Mouse (Mus musculus) myocyte (in vitro differentiated cells): ENCODE data around the gene Elf5. TPM values are rescaled to one million over a fixed set of nuclear protein-coding genes. Genes with fewer than 3 reads are reported as not detected.

Experiments
- H3K27me3 ChIP-seq: one replicate; pipeline ENCODE4 v1.6.1; 2011; ENCODE audit not compliant: control insufficient read depth, insufficient read depth, insufficient read length
- H3K36me3 ChIP-seq: one replicate; pipeline ENCODE4 v1.6.1; 2011; ENCODE audit not compliant: control insufficient read depth, insufficient read depth
- H3K4me2 ChIP-seq: one replicate; pipeline ENCODE4 v1.6.1; 2011; ENCODE audit warnings: low read depth, control low read depth
- H3K4me3 ChIP-seq: one replicate; pipeline ENCODE4 v1.5.1; 2011; ENCODE audit warnings: mild to moderate bottlenecking, control low read depth, moderate library complexity
- H3K79me2 ChIP-seq: one replicate; pipeline ENCODE4 v1.6.1; 2011; ENCODE audit not compliant: control insufficient read depth, insufficient read depth
- H3ac ChIP-seq: one replicate; pipeline ENCODE4 v1.6.1; 2011; ENCODE audit not compliant: control insufficient read depth, insufficient read length
- CEBPB ChIP-seq: IDR thresholded peaks from 2 replicates; pipeline ENCODE4 v1.6.1; 2011; ENCODE audit warnings: mild to moderate bottlenecking, moderate library complexity; ENCODE audit not compliant: poor library complexity, insufficient read depth, severe bottlenecking
- E2F4 ChIP-seq: IDR thresholded peaks from one replicate; pipeline ENCODE4 v1.6.1; 2011; ENCODE audit warnings: mild to moderate bottlenecking, control low read depth, moderate library complexity; ENCODE audit not compliant: insufficient read depth
- MAX ChIP-seq: IDR thresholded peaks from one replicate; pipeline ENCODE4 v1.6.1; 2011; ENCODE audit warnings: low read depth, mild to moderate bottlenecking, control low read depth
- MYOD1 ChIP-seq, 3 experiments: IDR thresholded peaks; one replicate each; pipeline ENCODE4 v1.6.1; 2011; ENCODE audit warnings: control low read depth in 2 of 3, low read depth in 2 of 3, mild to moderate bottlenecking in 2 of 3, moderate library complexity in 1 of 3; ENCODE audit not compliant: insufficient read length in 2 of 3, control insufficient read depth in 1 of 3
- MYOG ChIP-seq, 3 experiments: IDR thresholded peaks; one replicate each; pipeline ENCODE4 v1.6.1; 2011; ENCODE audit warnings: control low read depth in 2 of 3, low read depth in 2 of 3, mild to moderate bottlenecking in 2 of 3; ENCODE audit not compliant: insufficient read length in 2 of 3, control insufficient read depth in 1 of 3, insufficient read depth in 1 of 3
- POLR2A ChIP-seq: IDR thresholded peaks from one replicate; pipeline ENCODE4 v1.6.1; 2011; ENCODE audit warnings: low read depth, mild to moderate bottlenecking, control low read depth, moderate library complexity; ENCODE audit not compliant: insufficient read length
- POLR2AphosphoS2 ChIP-seq: IDR thresholded peaks from one replicate; pipeline ENCODE4 v1.6.1; 2011; ENCODE audit warnings: low read depth, control low read depth; ENCODE audit not compliant: insufficient read length
- REST ChIP-seq: IDR thresholded peaks from one replicate; pipeline ENCODE4 v1.6.1; 2011; ENCODE audit warnings: mild to moderate bottlenecking, control low read depth, moderate library complexity; ENCODE audit not compliant: insufficient read depth, insufficient read length
- SRF ChIP-seq: IDR thresholded peaks from one replicate; pipeline ENCODE4 v1.6.1; 2011; ENCODE audit warnings: low read depth; ENCODE audit not compliant: control insufficient read depth, insufficient read length
- TCF12 ChIP-seq: IDR thresholded peaks from one replicate; pipeline ENCODE4 v1.6.1; 2011; ENCODE audit warnings: mild to moderate bottlenecking, control low read depth; ENCODE audit not compliant: poor library complexity, insufficient read depth, severe bottlenecking
- TCF3 ChIP-seq: IDR thresholded peaks from one replicate; pipeline ENCODE4 v1.6.1; 2011; ENCODE audit warnings: low read depth, control low read depth; ENCODE audit not compliant: insufficient read length
- USF1 ChIP-seq: IDR thresholded peaks from one replicate; pipeline ENCODE4 v1.6.1; 2011; ENCODE audit warnings: low read depth, mild to moderate bottlenecking, control low read depth, moderate library complexity
- polyA plus RNA-seq: library from polyadenylated mRNA; unstranded; fragments of >200 nt; fragmentation: generic; extraction: Trizol; gene quantifications from one replicate; pipeline ENCODE4 v1.2.1, GENCODE M21; 2012; ENCODE audit warnings: missing spikeins

Gene Elf5
- polyA plus RNA-seq, 1 experiment = not detected

DNA sequence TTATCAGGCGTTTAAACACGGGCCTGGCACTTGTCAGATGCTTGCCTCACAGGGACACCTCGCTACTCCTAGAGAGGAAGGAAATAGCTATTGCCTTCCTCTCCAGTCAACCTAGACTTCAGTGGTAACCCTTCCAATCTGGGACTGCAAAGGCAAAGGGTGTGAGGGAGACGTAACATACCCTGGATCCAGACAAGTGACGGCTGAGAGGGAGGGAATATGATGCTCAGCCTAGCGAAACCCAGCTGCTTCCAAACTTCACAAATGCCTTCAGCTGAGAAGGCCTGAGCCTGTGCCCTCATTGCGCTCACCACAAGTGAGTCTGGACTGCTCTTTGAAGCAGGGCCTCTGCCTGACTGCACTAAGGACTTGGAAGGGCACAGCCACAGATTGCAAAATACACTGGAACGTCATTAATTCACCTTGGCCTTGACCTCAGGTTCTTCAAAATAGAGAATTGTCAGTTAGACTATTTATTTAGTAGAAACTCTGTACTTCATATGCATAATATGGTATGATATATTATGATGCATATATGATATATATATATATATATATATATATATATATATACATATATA is 21.3 kb downstream of the Elf5 start:
- peak in 1 of 3 experiments; percentile 25 for TF ChIP-seq MYOD1 (IDR thresholded peaks at IDR 0.05; ENCODE audit: control insufficient read depth in 1 of 3, insufficient read length in 2 of 3, low read depth in 2 of 3)
- no peak for TF ChIP-seq TCF3

DNA sequence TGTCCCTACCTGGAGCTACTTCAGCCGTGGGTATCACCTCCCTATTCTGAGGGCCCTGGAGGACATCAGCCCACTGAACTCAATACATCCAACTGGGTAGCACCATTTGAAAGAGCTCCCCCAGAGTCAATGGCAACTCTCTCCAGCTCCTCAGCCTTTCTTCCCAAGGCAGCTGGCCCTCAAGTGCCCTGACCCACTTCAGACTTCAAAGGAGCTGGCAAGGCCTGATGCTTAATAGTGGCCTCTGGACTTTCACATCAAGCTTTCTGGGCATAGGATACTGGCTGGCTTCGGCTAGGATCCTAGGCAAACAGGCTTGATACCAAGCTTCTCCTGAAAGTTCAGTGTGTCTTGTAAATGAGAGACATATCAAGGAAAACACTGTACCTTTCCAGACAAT is 23.6 kb downstream of the Elf5 start:
- no peak for TF ChIP-seq MAX
- TF ChIP-seq SRF = no peak
- no peak for TF ChIP-seq REST
- H3K79me2 ChIP-seq = no peaks in the 10 kb centered on the region
- no peaks in the 10 kb centered on the region for H3K36me3 ChIP-seq
- H3K27me3 ChIP-seq = peaks cover 37% of the 10 kb centered on the region
- H3K4me2 ChIP-seq = no peak overlapping the region
- no peak overlapping the region for H3K4me3 ChIP-seq
- H3ac ChIP-seq = no peak overlapping the region

More for the DNA sequence above, 21.3 kb downstream of the Elf5 start:
- no peaks in the 10 kb centered on the region for H3K36me3 ChIP-seq
- H3K79me2 ChIP-seq = no peaks in the 10 kb centered on the region
- no peak overlapping the region for H3K4me2 ChIP-seq
- peaks cover 40% of the 10 kb centered on the region for H3K27me3 ChIP-seq
- H3ac ChIP-seq = no peak overlapping the region
- H3K4me3 ChIP-seq = no peak overlapping the region

- Histone ChIP-seq H3K27me3 (peaks cover 35% of the 10 kb centered on the region), H3K79me2 (no peaks in the 10 kb centered on the region), H3ac (no peak overlapping the region), H3K4me2 (no peak overlapping the region), H3K4me3 (no peak overlapping the region), H3K36me3 (no peaks in the 10 kb centered on the region)
- no peak for TF ChIP-seq TCF12
- no peak for TF ChIP-seq POLR2AphosphoS2
- TF ChIP-seq CEBPB = no peak
- no peak for TF ChIP-seq POLR2A
- no peak for TF ChIP-seq TCF3
Observed at GRCm38 (mm10) chr2:103436534-103436933, 25.0 kb downstream of the Elf5 start.

GRCm38 (mm10) chr2:103439071-103439622 is 27.7 kb downstream of the Elf5 start:
- Histone ChIP-seq H3K4me2 (no peak overlapping the region), H3K4me3 (no peak overlapping the region), H3ac (no peak overlapping the region), H3K36me3 (no peaks in the 10 kb centered on the region), H3K27me3 (peaks cover 35% of the 10 kb centered on the region), H3K79me2 (no peaks in the 10 kb centered on the region)
- no peak for TF ChIP-seq REST
- no peak for TF ChIP-seq POLR2A
- TF ChIP-seq CEBPB = no peak
- no peak for TF ChIP-seq E2F4
- TF ChIP-seq MYOG (IDR thresholded peaks at IDR 0.05; ENCODE audit: control insufficient read depth in 1 of 3, insufficient read depth in 1 of 3, insufficient read length in 2 of 3, low read depth in 2 of 3) = no peak
- no peak for TF ChIP-seq TCF3
- TF ChIP-seq MAX = no peak
- TF ChIP-seq SRF = no peak
- TF ChIP-seq TCF12 = no peak
- TF ChIP-seq POLR2AphosphoS2 = no peak
- TF ChIP-seq MYOD1 (IDR thresholded peaks at IDR 0.05; ENCODE audit: control insufficient read depth in 1 of 3, insufficient read length in 2 of 3, low read depth in 2 of 3) = no peak
- no peak for TF ChIP-seq USF1

GRCm38 (mm10) chr2:103439710-103440109 is 28.2 kb downstream of the Elf5 start:
- Histone ChIP-seq H3K4me3 (no peak overlapping the region), H3K4me2 (no peak overlapping the region), H3K27me3 (peaks cover 30% of the 10 kb centered on the region), H3K36me3 (no peaks in the 10 kb centered on the region), H3K79me2 (no peaks in the 10 kb centered on the region), H3ac (no peak overlapping the region)
- no peak for TF ChIP-seq MYOG (IDR thresholded peaks at IDR 0.05; ENCODE audit: control insufficient read depth in 1 of 3, insufficient read depth in 1 of 3, insufficient read length in 2 of 3, low read depth in 2 of 3)
- TF ChIP-seq TCF3 = no peak
- TF ChIP-seq USF1 = no peak
- no peak for TF ChIP-seq MAX
- TF ChIP-seq POLR2A = no peak
- TF ChIP-seq MYOD1 (IDR thresholded peaks at IDR 0.05; ENCODE audit: control insufficient read depth in 1 of 3, insufficient read length in 2 of 3, low read depth in 2 of 3) = no peak
- no peak for TF ChIP-seq CEBPB
- no peak for TF ChIP-seq REST
- TF ChIP-seq POLR2AphosphoS2 = no peak
- no peak for TF ChIP-seq E2F4
- TF ChIP-seq TCF12 = no peak
- no peak for TF ChIP-seq SRF
